Mouse (Mus musculus): ENCODE results near the gene Neo1. TPM values are rescaled to one million over a fixed set of nuclear protein-coding genes. Genes with fewer than 3 reads are reported as not detected.
"Not testable (repeated sequence)": the region's sequence is repeated elsewhere in the genome, so short reads cannot be mapped to it uniquely, and the experiment has no call there.

The Neo1 gene
- total RNA-seq, 1 experiment = 35.7 TPM

GRCm38 (mm10) chr9:58989255-58989928 is 46.8 kb downstream of the Neo1 start:
- H3K9me3 ChIP-seq (ENCODE audit: control insufficient read depth, insufficient read depth, low read depth, low read length) = no peaks in the 10 kb centered on the region
- in situ Hi-C loops (cut with MboI; ENCODE audit: low sequenced_read_pairs in 2 of 2, unreplicated experiment in 2 of 2) = no loop called here
- H3K4me1 ChIP-seq (ENCODE audit: control insufficient read depth in 2 of 2, insufficient read depth in 2 of 2, low read length in 2 of 2, poor library complexity in 1 of 2) = no peaks in the 10 kb centered on the region
- H3K9ac ChIP-seq (ENCODE audit: insufficient read depth, low read depth, low read length, poor library complexity, severe bottlenecking) = no peak overlapping the region
- no peak for TF ChIP-seq ZC3H11A (IDR thresholded peaks at IDR 0.05; ENCODE audit: borderline replicate concordance, low read depth, low read length)
- TF ChIP-seq HCFC1 (IDR thresholded peaks at IDR 0.05; ENCODE audit: borderline replicate concordance, insufficient read depth, low read length) = no peak
- no peak for TF ChIP-seq ZNF384 (IDR thresholded peaks at IDR 0.05; ENCODE audit: low read depth, low read length)
- TF ChIP-seq CHD2 (IDR thresholded peaks at IDR 0.05; ENCODE audit: low read depth, low read length) = no peak
- TF ChIP-seq MAFK (IDR thresholded peaks at IDR 0.05; ENCODE audit: insufficient read depth, low read depth, low read length) = no peak
- H3K36me3 ChIP-seq (ENCODE audit: control insufficient read depth, insufficient read depth, low read length, poor library complexity, severe bottlenecking) = no peaks in the 10 kb centered on the region
- DNase-seq (ENCODE audit: low read depth, low spot score) = no peak
- H3K4me3 ChIP-seq (ENCODE audit: insufficient read depth in 1 of 2, low read depth in 1 of 2, low read length in 2 of 2, poor library complexity in 1 of 2, severe bottlenecking in 1 of 2) = no peak overlapping the region
- no peak overlapping the region for H3K27ac ChIP-seq (ENCODE audit: insufficient read depth, low read depth, low read length, poor library complexity, severe bottlenecking)

GRCm38 (mm10) chr9:58979034-58979433 is 57.2 kb downstream of the Neo1 start:
- DNase-seq (ENCODE audit: low read depth, low spot score) = peak; percentile 27
- no peak for TF ChIP-seq HCFC1 (IDR thresholded peaks at IDR 0.05; ENCODE audit: borderline replicate concordance, insufficient read depth, low read length)
- no peak for TF ChIP-seq MAFK (IDR thresholded peaks at IDR 0.05; ENCODE audit: insufficient read depth, low read depth, low read length)
- peak; percentile 79 for TF ChIP-seq ZNF384 (IDR thresholded peaks at IDR 0.05; ENCODE audit: low read depth, low read length)

GRCm38 (mm10) chr9:58971154-58971553 is 65.1 kb downstream of the Neo1 start:
- H3K36me3 ChIP-seq (ENCODE audit: control insufficient read depth, insufficient read depth, low read length, poor library complexity, severe bottlenecking); in situ Hi-C loops (cut with MboI; ENCODE audit: low sequenced_read_pairs in 2 of 2, unreplicated experiment in 2 of 2); H3K4me3 ChIP-seq (ENCODE audit: insufficient read depth in 1 of 2, low read depth in 1 of 2, low read length in 2 of 2, poor library complexity in 1 of 2, severe bottlenecking in 1 of 2); DNase-seq (ENCODE audit: low read depth, low spot score); H3K27ac ChIP-seq (ENCODE audit: insufficient read depth, low read depth, low read length, poor library complexity, severe bottlenecking); H3K9me3 ChIP-seq (ENCODE audit: control insufficient read depth, insufficient read depth, low read depth, low read length); H3K9ac ChIP-seq (ENCODE audit: insufficient read depth, low read depth, low read length, poor library complexity, severe bottlenecking): not testable (repeated sequence)
- H3K4me1 ChIP-seq (ENCODE audit: control insufficient read depth in 2 of 2, insufficient read depth in 2 of 2, low read length in 2 of 2, poor library complexity in 1 of 2) = peaks cover 6 to 15% of the 10 kb centered on the region in 2 experiments

More at GRCm38 (mm10) chr9:58979034-58979433, 57.2 kb downstream of the Neo1 start:
- Histone ChIP-seq H3K9ac (ENCODE audit: insufficient read depth, low read depth, low read length, poor library complexity, severe bottlenecking) (no peak overlapping the region), H3K4me1 (ENCODE audit: control insufficient read depth in 2 of 2, insufficient read depth in 2 of 2, low read length in 2 of 2, poor library complexity in 1 of 2) (no peaks in the 10 kb centered on the region; a peak in 2 of 4 replicates), H3K27ac (ENCODE audit: insufficient read depth, low read depth, low read length, poor library complexity, severe bottlenecking) (no peak overlapping the region), H3K9me3 (ENCODE audit: control insufficient read depth, insufficient read depth, low read depth, low read length) (no peaks in the 10 kb centered on the region), H3K36me3 (ENCODE audit: control insufficient read depth, insufficient read depth, low read length, poor library complexity, severe bottlenecking) (no peaks in the 10 kb centered on the region), H3K4me3 (ENCODE audit: insufficient read depth in 1 of 2, low read depth in 1 of 2, low read length in 2 of 2, poor library complexity in 1 of 2, severe bottlenecking in 1 of 2) (no peak overlapping the region)
- in situ Hi-C loops (cut with MboI; ENCODE audit: low sequenced_read_pairs in 2 of 2, unreplicated experiment in 2 of 2) = no loop called here

GRCm38 (mm10) chr9:58967371-58967770 is 68.9 kb downstream of the Neo1 start:
- DNase-seq (ENCODE audit: low read depth, low spot score) = peak; percentile 25
- Histone ChIP-seq H3K27ac (ENCODE audit: insufficient read depth, low read depth, low read length, poor library complexity, severe bottlenecking) (no peak overlapping the region; the same call in 1 of the 2 replicates), H3K4me1 (ENCODE audit: control insufficient read depth in 2 of 2, insufficient read depth in 2 of 2, low read length in 2 of 2, poor library complexity in 1 of 2) (peaks cover 6 to 15% of the 10 kb centered on the region in 2 experiments), H3K9me3 (ENCODE audit: control insufficient read depth, insufficient read depth, low read depth, low read length) (no peaks in the 10 kb centered on the region), H3K36me3 (ENCODE audit: control insufficient read depth, insufficient read depth, low read length, poor library complexity, severe bottlenecking) (no peaks in the 10 kb centered on the region), H3K4me3 (ENCODE audit: insufficient read depth in 1 of 2, low read depth in 1 of 2, low read length in 2 of 2, poor library complexity in 1 of 2, severe bottlenecking in 1 of 2) (peak overlapping the region in 1 of 2 experiments; percentile 48; a peak in 2 of 4 replicates), H3K9ac (ENCODE audit: insufficient read depth, low read depth, low read length, poor library complexity, severe bottlenecking) (no peak overlapping the region)
- in situ Hi-C loops (cut with MboI; ENCODE audit: low sequenced_read_pairs in 2 of 2, unreplicated experiment in 2 of 2) = no loop called here
- TF ChIP-seq ZNF384 (IDR thresholded peaks at IDR 0.05; ENCODE audit: low read depth, low read length) = no peak
- no peak for TF ChIP-seq CHD2 (IDR thresholded peaks at IDR 0.05; ENCODE audit: low read depth, low read length)
- no peak for TF ChIP-seq MAFK (IDR thresholded peaks at IDR 0.05; ENCODE audit: insufficient read depth, low read depth, low read length)
- no peak for TF ChIP-seq ZC3H11A (IDR thresholded peaks at IDR 0.05; ENCODE audit: borderline replicate concordance, low read depth, low read length)
- TF ChIP-seq HCFC1 (IDR thresholded peaks at IDR 0.05; ENCODE audit: borderline replicate concordance, insufficient read depth, low read length) = no peak

- Histone ChIP-seq H3K9ac (ENCODE audit: insufficient read depth, low read depth, low read length, poor library complexity, severe bottlenecking) (no peak overlapping the region), H3K27ac (ENCODE audit: insufficient read depth, low read depth, low read length, poor library complexity, severe bottlenecking) (no peak overlapping the region), H3K9me3 (ENCODE audit: control insufficient read depth, insufficient read depth, low read depth, low read length) (no peaks in the 10 kb centered on the region), H3K36me3 (ENCODE audit: control insufficient read depth, insufficient read depth, low read length, poor library complexity, severe bottlenecking) (peaks cover 2% of the 10 kb centered on the region; the same call in 1 of the 2 replicates), H3K4me3 (ENCODE audit: insufficient read depth in 1 of 2, low read depth in 1 of 2, low read length in 2 of 2, poor library complexity in 1 of 2, severe bottlenecking in 1 of 2) (no peak overlapping the region), H3K4me1 (ENCODE audit: control insufficient read depth in 2 of 2, insufficient read depth in 2 of 2, low read length in 2 of 2, poor library complexity in 1 of 2) (no peaks in the 10 kb centered on the region)
- DNase-seq (ENCODE audit: low read depth, low spot score) = no peak
- in situ Hi-C loops (cut with MboI; ENCODE audit: low sequenced_read_pairs in 2 of 2, unreplicated experiment in 2 of 2) = no loop called here
- TF ChIP-seq MAFK (IDR thresholded peaks at IDR 0.05; ENCODE audit: insufficient read depth, low read depth, low read length) (no peak), ZNF384 (IDR thresholded peaks at IDR 0.05; ENCODE audit: low read depth, low read length) (no peak), CHD2 (IDR thresholded peaks at IDR 0.05; ENCODE audit: low read depth, low read length) (no peak), HCFC1 (IDR thresholded peaks at IDR 0.05; ENCODE audit: borderline replicate concordance, insufficient read depth, low read length) (no peak), ZC3H11A (IDR thresholded peaks at IDR 0.05; ENCODE audit: borderline replicate concordance, low read depth, low read length) (no peak)
Observed at GRCm38 (mm10) chr9:58955507-58955906, 80.7 kb downstream of the Neo1 start.

- H3K36me3 ChIP-seq (ENCODE audit: control insufficient read depth, insufficient read depth, low read length, poor library complexity, severe bottlenecking); H3K4me1 ChIP-seq (ENCODE audit: control insufficient read depth in 2 of 2, insufficient read depth in 2 of 2, low read length in 2 of 2, poor library complexity in 1 of 2); H3K9me3 ChIP-seq (ENCODE audit: control insufficient read depth, insufficient read depth, low read depth, low read length); DNase-seq (ENCODE audit: low read depth, low spot score); H3K9ac ChIP-seq (ENCODE audit: insufficient read depth, low read depth, low read length, poor library complexity, severe bottlenecking); H3K4me3 ChIP-seq (ENCODE audit: insufficient read depth in 1 of 2, low read depth in 1 of 2, low read length in 2 of 2, poor library complexity in 1 of 2, severe bottlenecking in 1 of 2); in situ Hi-C loops (cut with MboI; ENCODE audit: low sequenced_read_pairs in 2 of 2, unreplicated experiment in 2 of 2); H3K27ac ChIP-seq (ENCODE audit: insufficient read depth, low read depth, low read length, poor library complexity, severe bottlenecking): not testable (repeated sequence)
Observed at GRCm38 (mm10) chr9:58945910-58946309, 90.3 kb downstream of the Neo1 start.

Data from ES-E14 (cell line).